Mouse (Mus musculus) inflammation-experienced regulatory T-cells (primary cell): ENCODE measurements around the gene Ptov1. TPM values are rescaled to one million over a fixed set of nuclear protein-coding genes. Genes with fewer than 3 reads are reported as not detected.

ENCODE experiments used
- polyA plus RNA-seq, 2 experiments: library from polyadenylated mRNA; unstranded; fragments of 100-300 nt; shearing (Covaris generic); gene quantifications; one replicate each; pipeline ENCODE4 v1.2.1; 2017

Gene Ptov1
- 10 to 100 TPM; 28.9 to 30.2 TPM for polyA plus RNA-seq

GRCm38 (mm10) chr7:44869697-44870528 is at the start of gene Ptov1:
Gene Ptov1 (minus strand): TSS chr7:44869788.

GRCm38 (mm10) chr7:44895593-44896434 is 26.2 kb upstream of the Ptov1 start, which contains the start of gene Fuz:
Gene Fuz (plus strand): TSS chr7:44896079.

GRCm38 (mm10) chr7:44892276-44892921 is 22.8 kb upstream of the Ptov1 start, which contains the start of gene Med25:
Gene Med25 (minus strand): TSS chr7:44892712.

GRCm38 (mm10) chr7:44857042-44857552 is 12.5 kb downstream of the Ptov1 start, which contains the start of gene Pnkp:
Gene Pnkp (plus strand): TSS chr7:44857139.

GRCm38 (mm10) chr7:44848561-44849415 is 20.8 kb downstream of the Ptov1 start, which contains the start of the genes Akt1s1 and Tbc1d17:
Gene Akt1s1 (plus strand): TSS chr7:44848991.
Gene Tbc1d17 (minus strand): TSS chr7:44849079.

GRCm38 (mm10) chr7:44816470-44817021 is 53.0 kb downstream of the Ptov1 start, which contains the start of gene Atf5:
Gene Atf5 (minus strand): TSS chr7:44816658.

GRCm38 (mm10) chr7:44815721-44816469 is 53.7 kb downstream of the Ptov1 start, which contains the start of the genes Nup62 and Il4i1:
Gene Nup62 (plus strand): TSS chr7:44816088.
Gene Il4i1 (plus strand): TSS chr7:44816387.

Other genes starting within 250 kb of the Ptov1 start
- 1 to 10 TPM in 1 of 2 experiments, under 1 TPM in 1; 0.24 to 1.8 TPM for gene Myh14, start 198.9 kb downstream of the Ptov1 start, polyA plus RNA-seq
- gene Izumo2, start 161.0 kb downstream of the Ptov1 start, polyA plus RNA-seq, result not detected
- gene Vrk3, start 121.4 kb downstream of the Ptov1 start, polyA plus RNA-seq, result 10 to 100 TPM; 92.8 to 98.9 TPM
- gene Zfp473, start 118.7 kb downstream of the Ptov1 start, polyA plus RNA-seq, result 1 to 10 TPM in 1 of 2 experiments, under 1 TPM in 1; 0.37 to 1.3 TPM
- 10 to 100 TPM; 40.5 to 41.4 TPM for gene Nup62, start 53.7 kb downstream of the Ptov1 start, polyA plus RNA-seq
- 1 to 10 TPM; 3.0 to 8.6 TPM for gene Il4i1, start 53.4 kb downstream of the Ptov1 start, polyA plus RNA-seq
- gene Atf5, start 53.1 kb downstream of the Ptov1 start, polyA plus RNA-seq, result under 1 TPM in 1 of 2 experiments, not detected in 1; 0.30 TPM
- gene Akt1s1, start 20.8 kb downstream of the Ptov1 start, polyA plus RNA-seq, result 10 to 100 TPM; 26.4 to 35.3 TPM
- gene Tbc1d17, start 20.7 kb downstream of the Ptov1 start, polyA plus RNA-seq, result 10 to 100 TPM; 83.2 to 90.0 TPM
- gene Pnkp, start 12.6 kb downstream of the Ptov1 start, polyA plus RNA-seq, result 10 to 100 TPM; 89.6 to 97.9 TPM
- gene Med25, start 22.9 kb upstream of the Ptov1 start, polyA plus RNA-seq, result 10 to 100 TPM; 54.7 to 59.9 TPM
- gene Fuz, start 26.3 kb upstream of the Ptov1 start, polyA plus RNA-seq, result 10 to 100 TPM; 38.7 to 55.5 TPM
- gene Ap2a1, start 59.7 kb upstream of the Ptov1 start, polyA plus RNA-seq, result 10 to 100 TPM; 56.8 to 69.1 TPM
- gene Tsks, start 73.4 kb upstream of the Ptov1 start, polyA plus RNA-seq, result under 1 TPM in 1 of 2 experiments, not detected in 1; 0.97 TPM
- gene Cpt1c, start 105.1 kb upstream of the Ptov1 start, polyA plus RNA-seq, result 1 to 10 TPM; 1.7 to 2.5 TPM
- gene Prmt1, start 116.8 kb upstream of the Ptov1 start, polyA plus RNA-seq, result 100 to 1,000 TPM; 148 to 162 TPM
- gene Irf3, start 127.9 kb upstream of the Ptov1 start, polyA plus RNA-seq, result 100 to 1,000 TPM; 224 to 233 TPM
- gene Bcl2l12, start 128.9 kb upstream of the Ptov1 start, polyA plus RNA-seq, result 10 to 100 TPM; 23.6 to 30.4 TPM
- 10 to 100 TPM; 34.5 to 35.4 TPM for gene Scaf1, start 146.6 kb upstream of the Ptov1 start, polyA plus RNA-seq
- 10 to 100 TPM; 30.9 to 34.3 TPM for gene Rras, start 148.2 kb upstream of the Ptov1 start, polyA plus RNA-seq
- 1 to 10 TPM; 2.2 to 4.1 TPM for gene Prr12, start 183.1 kb upstream of the Ptov1 start, polyA plus RNA-seq
- 100 to 1,000 TPM in 1 of 2 experiments, 10 to 100 TPM in 1; 99.4 to 115 TPM for gene Nosip, start 192.6 kb upstream of the Ptov1 start, polyA plus RNA-seq
- 1 to 10 TPM; 2.7 to 4.1 TPM for gene Prrg2, start 192.9 kb upstream of the Ptov1 start, polyA plus RNA-seq
- gene Rcn3, start 222.4 kb upstream of the Ptov1 start, polyA plus RNA-seq, result 10 to 100 TPM in 1 of 2 experiments, 1 to 10 TPM in 1; 3.5 to 13.7 TPM
- 1 to 10 TPM; 1.1 to 5.2 TPM for gene Fcgrt, start 234.1 kb upstream of the Ptov1 start, polyA plus RNA-seq